Mouse (Mus musculus) heart, embryonic 12.5 days (tissue): ENCODE measurements at regions not wholly inside any gene's neighbourhood (a gene's known extent, or its start where the extent isn't known, plus 50 kb on each side); places are given as distances from the start of the nearest gene placed in this dataset.

ENCODE experiments used
- ATAC-seq: fragments of 200-750 bp; cut with Nextera tagmentation; 2 replicates; pipeline ENCODE4 v1.8.0; 2017; ENCODE audit warnings: moderate TSS enrichment, moderate library complexity; ENCODE audit not compliant: insufficient number of reproducible peaks, low FRiP score
- H3K27ac ChIP-seq: fragments of 300-500 bp; sonication (generic); 2 replicates; pipeline ENCODE4 v1.5.1; 2016; ENCODE audit warnings: mild to moderate bottlenecking, moderate library complexity; ENCODE audit not compliant: poor library complexity, severe bottlenecking
- H3K27me3 ChIP-seq: fragments of 300-500 bp; sonication (generic); replicated peaks from 2 replicates; pipeline ENCODE4 v1.6.1; 2016; ENCODE audit warnings: mild to moderate bottlenecking, moderate library complexity
- H3K36me3 ChIP-seq: fragments of 300-500 bp; sonication (generic); 2 replicates; pipeline ENCODE4 v1.6.1; 2016; ENCODE audit warnings: mild to moderate bottlenecking, moderate library complexity
- H3K4me1 ChIP-seq: fragments of 300-500 bp; sonication (generic); replicated peaks from 2 replicates; pipeline ENCODE4 v1.6.1; 2016; ENCODE audit warnings: mild to moderate bottlenecking
- H3K4me2 ChIP-seq: fragments of 300-500 bp; sonication (generic); 2 replicates; pipeline ENCODE4 v1.6.1; 2016; ENCODE audit warnings: mild to moderate bottlenecking, moderate library complexity
- H3K4me3 ChIP-seq: fragments of 300-500 bp; sonication (generic); 2 replicates; pipeline ENCODE4 v1.5.1; 2016; ENCODE audit warnings: mild to moderate bottlenecking
- H3K9ac ChIP-seq: fragments of 300-500 bp; sonication (generic); 2 replicates; pipeline ENCODE4 v1.6.1; 2016; ENCODE audit warnings: mild to moderate bottlenecking, moderate library complexity
- H3K9me3 ChIP-seq: fragments of 300-500 bp; sonication (generic); replicated peaks from 2 replicates; pipeline ENCODE4 v1.6.1; 2016; ENCODE audit warnings: mild to moderate bottlenecking, moderate library complexity
- WGBS: fragments of 180-500 bp; shearing (Covaris S2); methylation state at CpG from one replicate; pipeline ENCODE4 v1.1.7; 2016; 5-methylcytosine and 5-hydroxymethylcytosine counted together

DNA sequence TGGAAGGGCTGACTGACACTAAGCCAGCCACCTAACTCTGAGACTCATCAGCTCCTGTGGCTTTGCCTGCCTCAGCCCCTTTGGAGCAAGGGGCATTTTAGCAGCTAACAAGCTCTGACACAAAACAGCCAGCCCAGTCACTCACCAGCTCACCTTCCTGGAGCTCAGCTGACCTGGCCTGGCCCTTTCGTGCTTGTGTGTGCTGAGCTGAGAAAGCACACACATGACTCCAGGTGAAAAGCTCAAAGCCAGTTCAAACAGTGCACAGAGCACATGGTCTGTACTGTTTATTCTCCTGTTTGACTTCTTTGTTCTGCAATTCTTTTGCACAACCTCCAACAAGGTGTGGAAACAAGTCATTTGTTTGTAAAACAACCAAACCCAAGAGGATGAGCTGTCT lies 330.8 kb upstream of the Dynlrb2 start:
- Histone ChIP-seq H3K9ac (no peak overlapping the region), H3K27me3 (no peaks in the 10 kb centered on the region), H3K4me3 (no peak overlapping the region), H3K36me3 (no peaks in the 10 kb centered on the region), H3K4me1 (no peaks in the 10 kb centered on the region), H3K27ac (no peak overlapping the region), H3K9me3 (no peaks in the 10 kb centered on the region), H3K4me2 (no peak overlapping the region)
- 31% methylated on average over 1 of the region's 1 CpGs for WGBS
- ATAC-seq: no peak

GRCm38 (mm10) chr8:116167874-116168273 lies 336.9 kb upstream of the Dynlrb2 start:
- 28% methylated on average over 4 of the region's 4 CpGs for WGBS
- peaks cover 9% of the 10 kb centered on the region; the same call in 1 of the 2 replicates for H3K27me3 ChIP-seq
- H3K36me3 ChIP-seq: no peaks in the 10 kb centered on the region
- H3K4me3 ChIP-seq: no peak overlapping the region
- no peak overlapping the region for H3K4me2 ChIP-seq
- ATAC-seq: no peak
- no peaks in the 10 kb centered on the region for H3K4me1 ChIP-seq
- H3K9ac ChIP-seq: no peak overlapping the region
- H3K9me3 ChIP-seq: no peaks in the 10 kb centered on the region
- no peak overlapping the region for H3K27ac ChIP-seq

DNA sequence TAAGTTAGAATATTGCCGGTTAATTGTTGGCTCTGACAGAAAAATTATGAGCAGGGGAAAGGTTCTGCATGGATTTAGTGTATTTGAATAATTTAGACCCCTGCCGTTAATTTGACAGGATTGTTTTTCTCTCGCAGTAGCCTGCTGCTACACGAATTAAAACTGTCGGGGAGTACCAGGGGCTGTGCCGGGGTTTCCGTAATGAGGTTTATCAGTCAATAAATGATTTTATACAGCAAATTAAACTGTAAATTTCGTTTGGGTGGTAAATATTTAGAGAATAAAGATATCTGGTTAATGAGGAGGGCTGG lies 339.8 kb upstream of the Dynlrb2 start:
- Histone ChIP-seq H3K27ac (no peak overlapping the region), H3K4me3 (no peak overlapping the region), H3K4me2 (no peak overlapping the region), H3K9ac (no peak overlapping the region), H3K4me1 (no peaks in the 10 kb centered on the region), H3K36me3 (no peaks in the 10 kb centered on the region), H3K27me3 (peaks cover 9% of the 10 kb centered on the region; the same call in 1 of the 2 replicates), H3K9me3 (no peaks in the 10 kb centered on the region)
- 40% methylated on average over 8 of the region's 8 CpGs for WGBS
- no peak for ATAC-seq

DNA sequence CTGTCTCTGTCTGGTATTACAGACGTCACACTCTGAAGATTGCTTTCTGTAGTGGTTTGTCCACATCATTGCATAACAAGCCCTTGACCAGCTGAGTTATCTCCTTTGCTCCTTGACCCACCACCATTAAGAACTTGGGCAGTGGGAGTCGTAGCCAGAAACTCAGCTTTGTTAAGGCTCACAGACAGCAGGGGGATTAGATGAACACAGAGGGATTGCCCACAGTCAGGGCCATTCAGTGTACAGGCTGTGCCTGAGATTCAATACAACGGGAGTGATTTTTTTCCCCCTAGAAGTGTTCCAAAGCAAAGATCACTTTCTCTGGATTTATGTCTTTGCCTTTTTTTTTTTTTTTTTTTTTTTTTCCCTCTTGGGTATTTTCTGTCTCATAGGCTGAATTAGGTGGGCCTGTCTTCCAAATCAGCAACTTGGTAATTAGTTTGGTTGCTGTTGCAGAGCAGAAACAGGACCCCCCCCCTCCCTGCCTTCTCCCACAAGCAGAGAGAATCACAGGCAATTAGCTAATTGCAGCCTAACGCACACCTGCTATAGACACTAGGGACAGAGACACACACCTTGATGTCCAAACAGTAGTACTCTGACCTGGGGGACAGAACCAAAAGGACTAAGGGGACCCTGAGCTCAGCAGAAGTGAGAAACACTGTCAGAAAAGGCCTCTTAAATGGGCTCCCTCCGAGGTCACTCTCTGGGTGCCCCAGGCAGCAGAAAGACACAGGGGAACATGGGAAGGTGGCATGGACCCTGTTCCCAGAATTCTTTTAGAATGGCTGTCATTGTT lies 340.4 kb upstream of the Dynlrb2 start:
- Histone ChIP-seq H3K4me1 (no peaks in the 10 kb centered on the region), H3K36me3 (no peaks in the 10 kb centered on the region), H3K4me2 (no peak overlapping the region), H3K27ac (no peak overlapping the region), H3K9ac (no peak overlapping the region), H3K4me3 (no peak overlapping the region), H3K9me3 (no peaks in the 10 kb centered on the region), H3K27me3 (peaks cover 9% of the 10 kb centered on the region; the same call in 1 of the 2 replicates)
- WGBS: 57% methylated on average over 5 of the region's 5 CpGs
- ATAC-seq: no peak

- Histone ChIP-seq H3K9me3 (no peaks in the 10 kb centered on the region), H3K4me2 (no peak overlapping the region), H3K4me1 (no peaks in the 10 kb centered on the region), H3K27ac (no peak overlapping the region), H3K36me3 (no peaks in the 10 kb centered on the region), H3K4me3 (no peak overlapping the region), H3K27me3 (peaks cover 9% of the 10 kb centered on the region; the same call in 1 of the 2 replicates), H3K9ac (no peak overlapping the region)
- no peak for ATAC-seq
- WGBS: 55% methylated on average over 5 of the region's 5 CpGs
Measured at GRCm38 (mm10) chr8:116160932-116161331, 343.8 kb upstream of the Dynlrb2 start.

GRCm38 (mm10) chr8:116143687-116144573 lies 360.8 kb upstream of the Dynlrb2 start:
- H3K27ac ChIP-seq: no peak overlapping the region
- peaks cover 4% of the 10 kb centered on the region for H3K27me3 ChIP-seq
- H3K4me1 ChIP-seq: no peaks in the 10 kb centered on the region
- no peak overlapping the region for H3K4me3 ChIP-seq
- 51% methylated on average over 13 of the region's 13 CpGs for WGBS
- no peaks in the 10 kb centered on the region for H3K36me3 ChIP-seq
- no peak for ATAC-seq
- H3K9me3 ChIP-seq: 0 out of 2 replicates have a peak, but pooled peaks cover 4% of the 10 kb centered on the region
- H3K4me2 ChIP-seq: no peak overlapping the region
- H3K9ac ChIP-seq: no peak overlapping the region

GRCm38 (mm10) chr8:116141363-116141762 lies 363.4 kb upstream of the Dynlrb2 start:
- H3K27me3 ChIP-seq: peaks cover 4% of the 10 kb centered on the region
- WGBS: 71% methylated on average over 5 of the region's 5 CpGs
- H3K4me1 ChIP-seq: no peaks in the 10 kb centered on the region
- no peak overlapping the region for H3K4me2 ChIP-seq
- no peak overlapping the region for H3K9ac ChIP-seq
- ATAC-seq: no peak
- H3K9me3 ChIP-seq: 0 out of 2 replicates have a peak, but pooled peaks cover 4% of the 10 kb centered on the region
- H3K4me3 ChIP-seq: no peak overlapping the region
- H3K27ac ChIP-seq: no peak overlapping the region
- no peaks in the 10 kb centered on the region for H3K36me3 ChIP-seq

DNA sequence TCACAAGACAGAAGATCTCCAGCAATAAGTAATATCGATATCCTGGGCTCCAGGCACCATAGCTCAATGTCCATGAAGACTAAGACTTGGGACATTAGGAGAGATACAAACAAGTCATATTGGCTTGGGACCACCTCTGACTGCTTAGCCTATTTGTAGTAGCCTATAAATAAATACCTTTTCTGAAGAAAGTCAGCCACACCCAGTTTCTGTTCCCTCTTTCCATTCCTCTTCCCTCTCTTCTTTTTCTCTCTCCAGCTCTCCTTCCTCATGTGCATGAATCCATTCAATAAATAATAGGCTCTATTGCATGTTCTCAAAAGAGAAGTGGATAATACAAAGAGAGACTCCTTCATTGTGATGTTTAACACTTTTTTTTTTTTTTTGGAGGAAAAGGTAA lies 364.8 kb upstream of the Dynlrb2 start:
- no peak overlapping the region for H3K27ac ChIP-seq
- H3K9me3 ChIP-seq: no peaks in the 10 kb centered on the region
- H3K4me1 ChIP-seq: no peaks in the 10 kb centered on the region
- H3K36me3 ChIP-seq: no peaks in the 10 kb centered on the region
- H3K4me3 ChIP-seq: no peak overlapping the region
- ATAC-seq: no peak
- 72% methylated on average over 1 of the region's 1 CpGs for WGBS
- H3K9ac ChIP-seq: no peak overlapping the region
- no peak overlapping the region for H3K4me2 ChIP-seq
- no peaks in the 10 kb centered on the region; the same call in 1 of the 2 replicates for H3K27me3 ChIP-seq

- Histone ChIP-seq H3K9me3 (no peaks in the 10 kb centered on the region), H3K9ac (no peak overlapping the region), H3K36me3 (no peaks in the 10 kb centered on the region), H3K4me3 (no peak overlapping the region), H3K27ac (no peak overlapping the region), H3K4me1 (peaks cover 3% of the 10 kb centered on the region; the same call in 1 of the 2 replicates), H3K4me2 (no peak overlapping the region), H3K27me3 (no peaks in the 10 kb centered on the region; the same call in 1 of the 2 replicates)
- no peak for ATAC-seq
- WGBS: 67% methylated on average over 2 of the region's 2 CpGs
Measured at GRCm38 (mm10) chr8:116137765-116138164, 367.0 kb upstream of the Dynlrb2 start.

DNA sequence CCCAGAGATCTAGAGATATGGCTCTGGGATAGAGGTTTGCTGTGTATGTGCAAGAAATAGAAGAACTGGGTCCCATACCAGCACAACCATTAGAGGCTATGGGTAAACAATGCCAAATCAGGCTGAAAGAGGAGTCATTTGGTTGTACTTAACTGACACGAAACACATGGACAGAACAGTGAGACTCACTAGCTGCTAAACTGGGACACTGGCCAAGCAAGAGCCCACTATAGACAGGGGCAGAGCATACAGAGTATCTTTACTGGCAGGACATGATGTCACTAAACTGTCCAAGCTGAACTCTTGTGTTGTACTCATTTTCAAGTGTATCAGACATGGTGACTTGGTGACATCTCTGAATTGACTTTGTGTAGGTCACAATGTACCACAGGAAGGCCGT lies 371.3 kb upstream of the Dynlrb2 start:
- H3K4me1 ChIP-seq: peaks cover 3% of the 10 kb centered on the region; the same call in 1 of the 2 replicates
- no peak overlapping the region for H3K9ac ChIP-seq
- no peaks in the 10 kb centered on the region for H3K36me3 ChIP-seq
- ATAC-seq: no peak
- no peaks in the 10 kb centered on the region for H3K9me3 ChIP-seq
- H3K4me2 ChIP-seq: no peak overlapping the region
- no peak overlapping the region for H3K4me3 ChIP-seq
- peaks cover 8% of the 10 kb centered on the region; the same call in 1 of the 2 replicates for H3K27me3 ChIP-seq
- no peak overlapping the region for H3K27ac ChIP-seq
- WGBS: 66% methylated on average over 2 of the region's 2 CpGs

GRCm38 (mm10) chr8:116133084-116133483 lies 371.7 kb upstream of the Dynlrb2 start:
- ATAC-seq: no peak
- Histone ChIP-seq H3K9ac (no peak overlapping the region), H3K27ac (no peak overlapping the region), H3K4me3 (no peak overlapping the region), H3K36me3 (no peaks in the 10 kb centered on the region), H3K9me3 (no peaks in the 10 kb centered on the region), H3K4me1 (peaks cover 3% of the 10 kb centered on the region; the same call in 1 of the 2 replicates), H3K4me2 (no peak overlapping the region), H3K27me3 (peaks cover 8% of the 10 kb centered on the region; the same call in 1 of the 2 replicates)
- WGBS: 80% methylated on average over 3 of the region's 3 CpGs
